Mouse (Mus musculus) ovary, adult 2 months (tissue): ENCODE measurements around the gene Samt3. TPM values are rescaled to one million over a fixed set of nuclear protein-coding genes. Genes with fewer than 3 reads are reported as not detected.

Experiments
- polyA plus RNA-seq: library from polyadenylated mRNA; depleted of rRNA; stranded (reverse); fragments of >200 nt; gene quantifications from 2 replicates; pipeline ENCODE4 v1.2.3, GENCODE M21; 2012; rRNA removed

The Samt3 gene
- not detected in 2 replicates for polyA plus RNA-seq

DNA sequence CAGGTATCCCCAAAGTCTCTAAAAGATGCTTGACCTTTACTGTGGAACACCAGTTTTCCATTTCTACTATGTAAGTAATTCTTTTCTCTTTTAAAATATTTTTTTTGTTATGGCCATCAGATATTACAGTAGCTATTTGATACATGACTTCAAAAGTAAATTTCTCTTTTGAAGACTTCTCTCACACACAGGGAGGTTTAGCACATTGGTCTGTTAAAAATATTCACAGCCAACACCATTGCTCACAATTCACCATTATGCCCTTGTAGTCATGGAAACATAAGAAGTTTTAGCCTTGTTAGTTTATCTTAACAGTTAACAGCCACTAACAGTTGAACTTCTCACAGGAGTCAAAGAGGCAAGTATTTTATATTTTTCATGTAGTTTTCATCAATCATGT, at the start of gene Samt3:
Gene Samt3 (plus strand): TSS at position 301 of the 400 bp plus-strand sequence.

Other genes with a start within 250 kb of the Samt3 start
- 0.03 TPM in 1 of 2 replicates, not detected in the other for gene 5430427O19Rik, start 173.8 kb upstream of the Samt3 start, polyA plus RNA-seq
- 19.3 and 20.7 TPM in 2 replicates for gene Nr0b1, start 147.6 kb downstream of the Samt3 start, polyA plus RNA-seq